Mouse (Mus musculus): ENCODE measurements at regions not wholly inside any gene's neighbourhood (a gene's known extent, or its start where the extent isn't known, plus 50 kb on each side); places are given as distances from the start of the nearest gene placed in this dataset.

GRCm38 (mm10) chr8:8274211-8274641 is 386.8 kb downstream of the Efnb2 start:
- no peaks in the 10 kb centered on the region for H3K27me3 ChIP-seq (ENCODE audit: insufficient read depth, low read length)
- no peaks in the 10 kb centered on the region for H3K36me3 ChIP-seq (ENCODE audit: insufficient read depth, low read length)
- no peak for TF ChIP-seq POU5F1 (IDR thresholded peaks at IDR 0.05; ENCODE audit: borderline replicate concordance, low read length)
- no peak for TF ChIP-seq CTCF (conservative IDR thresholded peaks at IDR 0.05; ENCODE audit: low read length)
- no peak for TF ChIP-seq NANOG (IDR thresholded peaks at IDR 0.05; ENCODE audit: borderline replicate concordance, low read length)

GRCm38 (mm10) chr8:8258855-8259254 is 402.2 kb downstream of the Efnb2 start:
- Histone ChIP-seq H3K9me3 (ENCODE audit: low read length) (no peaks in the 10 kb centered on the region), H3K4me1 (replicated peaks; ENCODE audit: low read depth, low read length) (no peaks in the 10 kb centered on the region), H3K27me3 (ENCODE audit: insufficient read depth, low read length) (no peaks in the 10 kb centered on the region), H3K36me3 (ENCODE audit: insufficient read depth, low read length) (no peaks in the 10 kb centered on the region), H3K4me3 (replicated peaks; ENCODE audit: low read length) (no peak overlapping the region)
- TF ChIP-seq POU5F1 (IDR thresholded peaks at IDR 0.05; ENCODE audit: borderline replicate concordance, low read length) (no peak), NANOG (IDR thresholded peaks at IDR 0.05; ENCODE audit: borderline replicate concordance, low read length) (no peak), CTCF (conservative IDR thresholded peaks at IDR 0.05; ENCODE audit: low read length) (no peak)

More at GRCm38 (mm10) chr8:8274211-8274641, 386.8 kb downstream of the Efnb2 start:
- H3K9me3 ChIP-seq (ENCODE audit: low read length) = no peaks in the 10 kb centered on the region
- H3K4me3 ChIP-seq (replicated peaks; ENCODE audit: low read length) = no peak overlapping the region
- no peaks in the 10 kb centered on the region for H3K4me1 ChIP-seq (replicated peaks; ENCODE audit: low read depth, low read length)

GRCm38 (mm10) chr8:8258231-8258638 is 402.8 kb downstream of the Efnb2 start:
- Histone ChIP-seq H3K4me1 (replicated peaks; ENCODE audit: low read depth, low read length) (no peaks in the 10 kb centered on the region), H3K9me3 (ENCODE audit: low read length) (no peaks in the 10 kb centered on the region), H3K36me3 (ENCODE audit: insufficient read depth, low read length) (no peaks in the 10 kb centered on the region), H3K4me3 (replicated peaks; ENCODE audit: low read length) (no peak overlapping the region), H3K27me3 (ENCODE audit: insufficient read depth, low read length) (no peaks in the 10 kb centered on the region)
- TF ChIP-seq NANOG (IDR thresholded peaks at IDR 0.05; ENCODE audit: borderline replicate concordance, low read length) (peak; percentile 4; the same call in 1 of the 2 replicates), POU5F1 (IDR thresholded peaks at IDR 0.05; ENCODE audit: borderline replicate concordance, low read length) (no peak)

GRCm38 (mm10) chr8:8256327-8256726 is 404.7 kb downstream of the Efnb2 start:
- Histone ChIP-seq H3K9me3 (ENCODE audit: low read length) (no peaks in the 10 kb centered on the region), H3K4me3 (replicated peaks; ENCODE audit: low read length) (no peak overlapping the region), H3K4me1 (replicated peaks; ENCODE audit: low read depth, low read length) (no peaks in the 10 kb centered on the region), H3K27me3 (ENCODE audit: insufficient read depth, low read length) (no peaks in the 10 kb centered on the region), H3K36me3 (ENCODE audit: insufficient read depth, low read length) (no peaks in the 10 kb centered on the region)
- TF ChIP-seq NANOG (IDR thresholded peaks at IDR 0.05; ENCODE audit: borderline replicate concordance, low read length) (no peak), CTCF (conservative IDR thresholded peaks at IDR 0.05; ENCODE audit: low read length) (no peak), POU5F1 (IDR thresholded peaks at IDR 0.05; ENCODE audit: borderline replicate concordance, low read length) (no peak)

GRCm38 (mm10) chr8:8254446-8254845 is 406.6 kb downstream of the Efnb2 start:
- Histone ChIP-seq H3K4me1 (replicated peaks; ENCODE audit: low read depth, low read length) (no peaks in the 10 kb centered on the region), H3K4me3 (replicated peaks; ENCODE audit: low read length) (no peak overlapping the region), H3K27me3 (ENCODE audit: insufficient read depth, low read length) (no peaks in the 10 kb centered on the region), H3K9me3 (ENCODE audit: low read length) (no peaks in the 10 kb centered on the region), H3K36me3 (ENCODE audit: insufficient read depth, low read length) (no peaks in the 10 kb centered on the region)
- TF ChIP-seq POU5F1 (IDR thresholded peaks at IDR 0.05; ENCODE audit: borderline replicate concordance, low read length) = no peak
- no peak for TF ChIP-seq CTCF (conservative IDR thresholded peaks at IDR 0.05; ENCODE audit: low read length)
- no peak for TF ChIP-seq NANOG (IDR thresholded peaks at IDR 0.05; ENCODE audit: borderline replicate concordance, low read length)

- no peak for TF ChIP-seq NANOG (IDR thresholded peaks at IDR 0.05; ENCODE audit: borderline replicate concordance, low read length)
- no peak for TF ChIP-seq CTCF (conservative IDR thresholded peaks at IDR 0.05; ENCODE audit: low read length)
- no peak for TF ChIP-seq POU5F1 (IDR thresholded peaks at IDR 0.05; ENCODE audit: borderline replicate concordance, low read length)
- Histone ChIP-seq H3K4me1 (replicated peaks; ENCODE audit: low read depth, low read length) (no peaks in the 10 kb centered on the region), H3K4me3 (replicated peaks; ENCODE audit: low read length) (no peak overlapping the region), H3K9me3 (ENCODE audit: low read length) (no peaks in the 10 kb centered on the region), H3K36me3 (ENCODE audit: insufficient read depth, low read length) (no peaks in the 10 kb centered on the region), H3K27me3 (ENCODE audit: insufficient read depth, low read length) (no peaks in the 10 kb centered on the region)
These were observed 416.4 kb downstream of the Efnb2 start for GRCm38 (mm10) chr8:8244599-8244998.

GRCm38 (mm10) chr8:8241755-8242501 is 419.1 kb downstream of the Efnb2 start:
- Histone ChIP-seq H3K4me1 (replicated peaks; ENCODE audit: low read depth, low read length) (no peaks in the 10 kb centered on the region), H3K36me3 (ENCODE audit: insufficient read depth, low read length) (no peaks in the 10 kb centered on the region), H3K4me3 (replicated peaks; ENCODE audit: low read length) (no peak overlapping the region), H3K9me3 (ENCODE audit: low read length) (no peaks in the 10 kb centered on the region), H3K27me3 (ENCODE audit: insufficient read depth, low read length) (no peaks in the 10 kb centered on the region)
- no peak for TF ChIP-seq NANOG (IDR thresholded peaks at IDR 0.05; ENCODE audit: borderline replicate concordance, low read length)

- no peaks in the 10 kb centered on the region for H3K36me3 ChIP-seq (ENCODE audit: insufficient read depth, low read length)
- H3K4me1 ChIP-seq (replicated peaks; ENCODE audit: low read depth, low read length) = no peaks in the 10 kb centered on the region
- no peaks in the 10 kb centered on the region for H3K9me3 ChIP-seq (ENCODE audit: low read length)
- TF ChIP-seq POU5F1 (IDR thresholded peaks at IDR 0.05; ENCODE audit: borderline replicate concordance, low read length) (no peak), CTCF (conservative IDR thresholded peaks at IDR 0.05; ENCODE audit: low read length) (no peak), NANOG (IDR thresholded peaks at IDR 0.05; ENCODE audit: borderline replicate concordance, low read length) (no peak)
- H3K4me3 ChIP-seq (replicated peaks; ENCODE audit: low read length) = no peak overlapping the region
- H3K27me3 ChIP-seq (ENCODE audit: insufficient read depth, low read length) = no peaks in the 10 kb centered on the region
These were observed 419.9 kb downstream of the Efnb2 start for GRCm38 (mm10) chr8:8241051-8241688.

Measured in E14TG2a.4 (cell line).